Mouse (Mus musculus) thymus, postnatal 10 days (tissue): ENCODE data around the gene Ppip5k2.
A peak's percentile ranks its signal among the peaks of the same experiment; 100 is the strongest.

ENCODE experiments used
- DNase-seq, 2 experiments: peaks; one replicate each; pipeline ENCODE4 v3.0.0; 2021; ENCODE audit warnings: low spot score in 2 of 2

The Ppip5k2 gene

GRCm38 (mm10) chr1:97661406-97662241 lies 108.6 kb downstream of the Ppip5k2 start, which contains the start of gene D1Ertd622e:
Gene D1Ertd622e (minus strand): TSS chr1:97662074.
- DNase-seq = peak; percentile 67 to 72

DNA sequence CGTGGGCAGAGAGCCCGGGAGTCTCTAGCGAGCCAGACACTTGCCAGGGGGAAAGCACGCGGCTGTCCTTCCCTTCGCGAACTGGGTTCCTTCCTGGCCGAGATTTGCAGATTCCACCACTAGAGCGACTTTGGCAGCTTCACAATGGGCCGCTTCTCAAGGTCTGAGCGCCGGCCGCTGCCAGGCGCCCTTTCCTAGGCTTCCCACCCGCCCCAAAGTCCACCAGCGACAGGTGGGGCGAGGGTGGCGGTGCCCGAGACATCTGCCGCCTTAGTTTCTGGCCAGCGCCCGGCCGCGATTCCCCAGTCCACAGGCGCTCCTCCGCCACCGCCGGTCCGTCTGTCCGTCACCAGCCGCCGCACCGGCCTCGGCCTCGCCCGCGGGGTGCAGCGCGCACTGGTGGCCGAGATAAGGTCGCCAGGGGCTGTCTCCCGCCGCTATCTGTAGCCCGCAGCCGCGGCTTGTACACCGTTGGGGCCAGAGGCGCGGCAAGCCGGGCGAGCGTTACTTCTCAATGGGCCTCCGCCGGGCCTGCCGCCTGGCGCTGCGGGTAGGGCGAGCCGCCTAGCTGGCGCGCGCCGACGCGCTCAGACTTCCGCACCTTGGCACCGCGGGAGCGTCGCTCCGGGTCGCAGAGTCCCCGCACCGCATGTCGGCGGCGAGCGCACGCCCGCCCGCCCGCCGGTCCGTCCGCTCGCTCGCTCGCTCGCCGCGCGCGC lies 109.4 kb downstream of the Ppip5k2 start:
- DNase-seq = peak; percentile 54 to 58

DNA sequence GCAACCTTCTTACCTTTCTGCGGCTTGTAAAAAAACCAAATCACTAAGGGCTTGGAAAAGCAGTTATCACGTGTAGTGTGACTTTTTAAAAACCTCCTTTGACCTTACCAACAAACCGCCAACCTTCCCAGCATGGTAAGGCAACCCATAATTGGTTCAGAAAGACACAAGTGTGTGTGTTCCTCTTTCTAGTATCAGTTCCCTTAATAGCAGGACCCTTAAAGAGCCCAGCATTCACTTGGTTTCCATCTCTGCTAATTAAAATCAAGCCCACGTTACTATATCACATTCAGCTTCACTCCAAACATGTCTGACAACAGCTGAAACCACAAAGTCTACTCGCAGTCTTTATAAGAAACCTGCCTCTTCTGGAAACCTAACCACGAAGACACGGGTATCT lies 110.8 kb downstream of the Ppip5k2 start:
- no peak for DNase-seq

DNA sequence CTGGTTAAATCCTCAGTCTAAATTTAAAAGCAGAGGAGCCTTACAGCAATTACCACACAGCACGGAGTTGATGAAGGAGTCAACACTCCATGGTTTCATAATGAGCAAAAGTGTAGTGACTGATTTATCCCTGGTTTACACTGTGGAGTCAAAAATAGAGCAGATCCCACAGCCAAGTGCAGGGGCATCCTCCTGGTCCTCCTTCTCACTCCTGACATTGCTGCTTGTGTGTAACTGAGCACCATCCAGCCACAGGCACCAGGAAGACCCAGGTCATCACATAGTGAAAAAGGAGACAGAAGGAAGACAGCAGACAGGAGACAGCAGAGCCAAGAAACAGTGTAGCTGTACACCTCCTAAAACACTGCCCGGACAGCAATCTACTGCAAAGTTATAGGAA lies 112.4 kb downstream of the Ppip5k2 start:
- no peak for DNase-seq

DNA sequence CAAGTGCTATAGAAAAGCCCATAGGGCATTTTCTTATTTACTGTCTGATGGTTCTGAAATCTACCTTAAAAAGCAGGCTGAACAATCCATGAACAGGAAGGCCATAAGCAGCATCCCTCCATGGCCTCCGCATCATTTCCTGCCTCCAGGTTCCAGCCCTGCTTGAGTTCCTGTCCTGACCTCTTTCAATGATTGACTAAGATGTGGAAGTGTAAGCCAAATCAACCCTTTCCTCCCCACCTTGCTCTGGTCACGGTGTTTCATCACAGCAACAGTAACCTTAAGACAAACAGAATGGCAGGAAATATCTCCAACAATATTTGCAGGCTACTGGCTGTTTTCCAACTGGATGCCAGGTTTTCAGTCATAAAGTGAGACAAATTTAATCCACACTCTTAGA lies 113.0 kb downstream of the Ppip5k2 start:
- no peak for DNase-seq
